Mouse (Mus musculus) hindbrain, embryonic 13.5 days (tissue): ENCODE results near the gene Gfod2. TPM values are rescaled to one million over a fixed set of nuclear protein-coding genes. Genes with fewer than 3 reads are reported as not detected.

Source experiments
- ATAC-seq: fragments of 200-750 bp; cut with Nextera tagmentation; 2 replicates; pipeline ENCODE4 v1.8.0; 2017; ENCODE audit warnings: moderate TSS enrichment; ENCODE audit not compliant: low FRiP score
- H3K27ac ChIP-seq: fragments of 300-500 bp; sonication (generic); 2 replicates; pipeline ENCODE4 v1.5.1; 2015; ENCODE audit warnings: inconsistent platforms, mild to moderate bottlenecking, moderate library complexity
- H3K27me3 ChIP-seq: fragments of 300-500 bp; sonication (generic); 2 replicates; pipeline ENCODE4 v1.6.1; 2015; ENCODE audit warnings: mild to moderate bottlenecking, inconsistent platforms
- H3K36me3 ChIP-seq: fragments of 300-500 bp; sonication (generic); 2 replicates; pipeline ENCODE4 v1.6.1; 2015; ENCODE audit warnings: mild to moderate bottlenecking, inconsistent platforms
- H3K4me1 ChIP-seq: fragments of 300-500 bp; sonication (generic); replicated peaks from 2 replicates; pipeline ENCODE4 v1.6.1; 2015; ENCODE audit warnings: inconsistent platforms
- H3K4me2 ChIP-seq: fragments of 300-500 bp; sonication (generic); 2 replicates; pipeline ENCODE4 v1.6.1; 2015; ENCODE audit warnings: inconsistent platforms, mild to moderate bottlenecking, moderate library complexity
- H3K4me3 ChIP-seq: fragments of 300-500 bp; sonication (generic); 2 replicates; pipeline ENCODE4 v1.5.1; 2015; ENCODE audit warnings: mild to moderate bottlenecking, inconsistent platforms
- H3K9ac ChIP-seq: fragments of 300-500 bp; sonication (generic); 2 replicates; pipeline ENCODE4 v1.6.1; 2015; ENCODE audit warnings: mild to moderate bottlenecking, inconsistent platforms
- H3K9me3 ChIP-seq: fragments of 300-500 bp; sonication (generic); 2 replicates; pipeline ENCODE4 v1.6.1; 2016; ENCODE audit warnings: inconsistent platforms
- WGBS: fragments of 180-500 bp; shearing (Covaris S2); methylation state at CpG from one replicate; pipeline ENCODE4 v1.1.7; 2015; 5-methylcytosine and 5-hydroxymethylcytosine counted together
- polyA plus RNA-seq: library from polyadenylated mRNA; unstranded; fragments of >200 nt; fragmentation: Nextera tagmentation; extraction: Ambion mirVana; gene quantifications from 2 replicates; pipeline ENCODE4 v1.2.1, GENCODE M21; 2015

Gfod2 gene
- polyA plus RNA-seq, 1 experiment from 2014 or later, result 90.7 TPM

- H3K4me2 ChIP-seq, result no peak overlapping the region
- H3K36me3 ChIP-seq, result peaks cover 17% of the 10 kb centered on the region
- WGBS, result 69% methylated on average over 8 of the region's 8 CpGs
- ATAC-seq, result no peak
- H3K27ac ChIP-seq, result no peak overlapping the region
- H3K9ac ChIP-seq, result no peak overlapping the region
- H3K27me3 ChIP-seq, result no peaks in the 10 kb centered on the region
- H3K4me3 ChIP-seq, result no peak overlapping the region
- no peaks in the 10 kb centered on the region for H3K9me3 ChIP-seq
- H3K4me1 ChIP-seq, result peaks cover 8% of the 10 kb centered on the region
Observed at GRCm38 (mm10) chr8:105687512-105687911, 71.0 kb downstream of the Gfod2 start.

GRCm38 (mm10) chr8:105686551-105686950 is 71.9 kb downstream of the Gfod2 start:
- no peak for ATAC-seq
- no peak overlapping the region for H3K4me2 ChIP-seq
- no peak overlapping the region for H3K9ac ChIP-seq
- no peak overlapping the region for H3K27ac ChIP-seq
- no peaks in the 10 kb centered on the region for H3K9me3 ChIP-seq
- WGBS, result 62% methylated on average over 6 of the region's 6 CpGs
- H3K27me3 ChIP-seq, result no peaks in the 10 kb centered on the region
- peaks cover 8% of the 10 kb centered on the region for H3K4me1 ChIP-seq
- H3K4me3 ChIP-seq, result no peak overlapping the region
- H3K36me3 ChIP-seq, result peaks cover 26% of the 10 kb centered on the region

- 19% methylated on average over 24 of the region's 26 CpGs for WGBS
- Histone ChIP-seq H3K4me1 (peaks cover 8% of the 10 kb centered on the region), H3K4me3 (no peak within 1 kb of the TSS), H3K4me2 (0 out of 2 replicates have a peak within 1 kb of the TSS, but pooled peaks have one; percentile 10), H3K9ac (no peak within 1 kb of the TSS), H3K27me3 (no peaks in the 10 kb centered on the region), H3K9me3 (no peaks in the 10 kb centered on the region), H3K36me3 (peaks cover 33% of the 10 kb centered on the region), H3K27ac (no peak within 1 kb of the TSS)
- peak; percentile 26; the same call in 1 of the 2 replicates for ATAC-seq
Observed at GRCm38 (mm10) chr8:105685796-105686308, 72.6 kb downstream of the Gfod2 start, which contains the start of gene Carmil2. Carmil2 (plus strand) TSS chr8:105686274.

GRCm38 (mm10) chr8:105685325-105685724 is 73.1 kb downstream of the Gfod2 start:
- peaks cover 8% of the 10 kb centered on the region for H3K4me1 ChIP-seq
- H3K9ac ChIP-seq, result no peak overlapping the region
- H3K9me3 ChIP-seq, result no peaks in the 10 kb centered on the region
- no peak for ATAC-seq
- 86% methylated on average over 7 of the region's 7 CpGs for WGBS
- no peak overlapping the region for H3K27ac ChIP-seq
- H3K4me2 ChIP-seq, result no peak overlapping the region
- H3K36me3 ChIP-seq, result peaks cover 38% of the 10 kb centered on the region
- H3K4me3 ChIP-seq, result no peak overlapping the region
- no peaks in the 10 kb centered on the region for H3K27me3 ChIP-seq

- Histone ChIP-seq H3K27ac (no peak overlapping the region), H3K36me3 (peaks cover 93% of the 10 kb centered on the region), H3K27me3 (no peaks in the 10 kb centered on the region), H3K9ac (no peak overlapping the region), H3K4me3 (no peak overlapping the region), H3K9me3 (no peaks in the 10 kb centered on the region), H3K4me1 (no peaks in the 10 kb centered on the region), H3K4me2 (no peak overlapping the region)
- no peak for ATAC-seq
- 89% methylated on average over 1 of the region's 1 CpGs for WGBS
Observed at GRCm38 (mm10) chr8:105677891-105678290, 80.6 kb downstream of the Gfod2 start.

Other genes with a start within 250 kb of the Gfod2 start
- 7.8 and 11.0 TPM in 2 replicates for gene Hsd11b2, start 239.9 kb downstream of the Gfod2 start, polyA plus RNA-seq
- 201 and 203 TPM in 2 replicates for gene Atp6v0d1, start 192.6 kb downstream of the Gfod2 start, polyA plus RNA-seq
- 26.6 and 27.1 TPM in 2 replicates for gene Ripor1, start 153.4 kb downstream of the Gfod2 start, polyA plus RNA-seq
- 114 and 120 TPM in 2 replicates for gene Ctcf, start 122.1 kb downstream of the Gfod2 start, polyA plus RNA-seq
- gene Agrp, start 121.3 kb downstream of the Gfod2 start, polyA plus RNA-seq, result 0.43 and 1.2 TPM in 2 replicates
- gene Carmil2, start 72.4 kb downstream of the Gfod2 start, polyA plus RNA-seq, result 16.2 TPM in 2 replicates
- gene Acd, start 57.6 kb downstream of the Gfod2 start, polyA plus RNA-seq, result 93.0 and 95.2 TPM in 2 replicates
- gene Pard6a, start 57.5 kb downstream of the Gfod2 start, polyA plus RNA-seq, result 45.4 and 47.7 TPM in 2 replicates
- 0.16 and 0.28 TPM in 2 replicates for gene 4933405L10Rik, start 51.0 kb downstream of the Gfod2 start, polyA plus RNA-seq
- gene Enkd1, start 50.5 kb downstream of the Gfod2 start, polyA plus RNA-seq, result 12.8 TPM in 2 replicates
- gene Ranbp10, start 68.7 kb upstream of the Gfod2 start, polyA plus RNA-seq, result 11.5 and 14.3 TPM in 2 replicates
- gene Tsnaxip1, start 69.1 kb upstream of the Gfod2 start, polyA plus RNA-seq, result 0.80 and 1.6 TPM in 2 replicates
- 59.7 and 61.1 TPM in 2 replicates for gene Cenpt, start 94.6 kb upstream of the Gfod2 start, polyA plus RNA-seq
- gene Thap11, start 96.5 kb upstream of the Gfod2 start, polyA plus RNA-seq, result 58.7 and 60.6 TPM in 2 replicates
- gene Nutf2, start 101.9 kb upstream of the Gfod2 start, polyA plus RNA-seq, result 186 and 205 TPM in 2 replicates
- gene Edc4, start 122.2 kb upstream of the Gfod2 start, polyA plus RNA-seq, result 49.3 and 50.3 TPM in 2 replicates
- 0.88 and 0.94 TPM in 2 replicates for gene Nrn1l, start 134.9 kb upstream of the Gfod2 start, polyA plus RNA-seq
- gene Pskh1, start 141.8 kb upstream of the Gfod2 start, polyA plus RNA-seq, result 12.4 and 13.1 TPM in 2 replicates
- 2.8 and 4.0 TPM in 2 replicates for gene Ctrl, start 175.2 kb upstream of the Gfod2 start, polyA plus RNA-seq
- 40.3 and 46.9 TPM in 2 replicates for gene Psmb10, start 179.8 kb upstream of the Gfod2 start, polyA plus RNA-seq
- gene Lcat, start 184.7 kb upstream of the Gfod2 start, polyA plus RNA-seq, result 0.90 and 1.0 TPM in 2 replicates
- gene Slc12a4, start 207.4 kb upstream of the Gfod2 start, polyA plus RNA-seq, result 7.9 and 8.9 TPM in 2 replicates
- not detected in 2 replicates for gene Dpep3, start 220.8 kb upstream of the Gfod2 start, polyA plus RNA-seq
- 23.3 and 23.6 TPM in 2 replicates for gene Dus2, start 232.7 kb upstream of the Gfod2 start, polyA plus RNA-seq
- gene Dpep2nb, start 247.3 kb upstream of the Gfod2 start, polyA plus RNA-seq, result 0.23 TPM in 1 of 2 replicates, not detected in the other